Mouse (Mus musculus) erythroblast, embryonic 14.5 days (primary cell): ENCODE measurements around the gene Cdkn1b. TPM values are rescaled to one million over a fixed set of nuclear protein-coding genes. Genes with fewer than 3 reads are reported as not detected.

Experiments
- H3K27me3 ChIP-seq: 2 replicates; pipeline ENCODE4 v1.6.1; 2012; ENCODE audit warnings: inconsistent platforms; ENCODE audit not compliant: control insufficient read depth
- H3K36me3 ChIP-seq: 2 replicates; pipeline ENCODE4 v1.6.1; 2012; ENCODE audit warnings: mild to moderate bottlenecking, inconsistent platforms; ENCODE audit not compliant: control insufficient read depth
- H3K4me1 ChIP-seq: 2 replicates; pipeline ENCODE4 v1.6.1; 2012; ENCODE audit warnings: inconsistent platforms; ENCODE audit not compliant: control insufficient read depth
- H3K4me3 ChIP-seq: replicated peaks from 2 replicates; pipeline ENCODE3; 2012; ENCODE audit warnings: moderate library complexity, mild to moderate bottlenecking, inconsistent platforms
- H3K9me3 ChIP-seq: 2 replicates; pipeline ENCODE4 v1.6.1; 2012; ENCODE audit warnings: low read length, inconsistent platforms, mixed read lengths; ENCODE audit not compliant: control insufficient read depth
- GATA1 ChIP-seq: IDR thresholded peaks from 2 replicates; pipeline ENCODE4 v1.6.1; 2012; ENCODE audit warnings: low read length, inconsistent platforms, mixed read lengths
- TAL1 ChIP-seq: IDR thresholded peaks from 3 replicates; pipeline ENCODE4 v1.6.1; 2012; ENCODE audit warnings: low read length, inconsistent platforms, mixed read lengths
- polyA plus RNA-seq: library from polyadenylated mRNA; stranded (reverse); fragments of >175 nt; gene quantifications from 2 replicates; pipeline ENCODE4 v1.2.3, GENCODE M21; 2012

The Cdkn1b gene
- polyA plus RNA-seq, 1 experiment, result 7.0 TPM

- Histone ChIP-seq H3K4me1 (peaks cover 57% of the 10 kb centered on the region), H3K9me3 (no peaks in the 10 kb centered on the region), H3K27me3 (no peaks in the 10 kb centered on the region), H3K36me3 (peaks cover 74% of the 10 kb centered on the region), H3K4me3 (peak overlapping the region; percentile 46)
- no peak for TF ChIP-seq TAL1
- no peak for TF ChIP-seq GATA1
These were observed 12.4 kb downstream of the Cdkn1b start for GRCm38 (mm10) chr6:134932486-134933206.

GRCm38 (mm10) chr6:134933207-134933558 is 13.0 kb downstream of the Cdkn1b start:
- H3K9me3 ChIP-seq, result no peaks in the 10 kb centered on the region
- no peak for TF ChIP-seq TAL1
- TF ChIP-seq GATA1, result no peak
- H3K27me3 ChIP-seq, result no peaks in the 10 kb centered on the region
- peaks cover 60% of the 10 kb centered on the region for H3K4me1 ChIP-seq
- H3K4me3 ChIP-seq, result peak overlapping the region; percentile 46
- H3K36me3 ChIP-seq, result peaks cover 79% of the 10 kb centered on the region

GRCm38 (mm10) chr6:134934305-134934704 is 14.1 kb downstream of the Cdkn1b start:
- TF ChIP-seq TAL1 (no peak), GATA1 (no peak)
- Histone ChIP-seq H3K27me3 (no peaks in the 10 kb centered on the region), H3K4me3 (no peak overlapping the region), H3K9me3 (no peaks in the 10 kb centered on the region), H3K4me1 (peaks cover 68% of the 10 kb centered on the region), H3K36me3 (peaks cover 88% of the 10 kb centered on the region)

GRCm38 (mm10) chr6:134939781-134940180 is 19.6 kb downstream of the Cdkn1b start:
- Histone ChIP-seq H3K4me3 (no peak overlapping the region), H3K9me3 (no peaks in the 10 kb centered on the region), H3K27me3 (no peaks in the 10 kb centered on the region), H3K4me1 (peaks cover 44% of the 10 kb centered on the region), H3K36me3 (peaks cover 93% of the 10 kb centered on the region)
- TF ChIP-seq TAL1, result no peak

- peaks cover 45% of the 10 kb centered on the region for H3K4me1 ChIP-seq
- H3K4me3 ChIP-seq, result no peak overlapping the region
- H3K9me3 ChIP-seq, result no peaks in the 10 kb centered on the region
- peaks cover 89% of the 10 kb centered on the region for H3K36me3 ChIP-seq
- H3K27me3 ChIP-seq, result no peaks in the 10 kb centered on the region
- TF ChIP-seq GATA1 (no peak), TAL1 (no peak)
These were observed 23.7 kb downstream of the Cdkn1b start for GRCm38 (mm10) chr6:134943759-134944407.

GRCm38 (mm10) chr6:134946054-134946453 is 25.9 kb downstream of the Cdkn1b start:
- Histone ChIP-seq H3K27me3 (no peaks in the 10 kb centered on the region), H3K4me3 (no peak overlapping the region), H3K36me3 (peaks cover 88% of the 10 kb centered on the region), H3K4me1 (peaks cover 45% of the 10 kb centered on the region), H3K9me3 (no peaks in the 10 kb centered on the region)
- TF ChIP-seq GATA1 (no peak), TAL1 (no peak)

GRCm38 (mm10) chr6:134946858-134947257 is 26.7 kb downstream of the Cdkn1b start:
- no peaks in the 10 kb centered on the region for H3K27me3 ChIP-seq
- H3K9me3 ChIP-seq, result no peaks in the 10 kb centered on the region
- H3K4me1 ChIP-seq, result peaks cover 48% of the 10 kb centered on the region

GRCm38 (mm10) chr6:134947311-134948087 is 27.3 kb downstream of the Cdkn1b start:
- Histone ChIP-seq H3K4me1 (peaks cover 47% of the 10 kb centered on the region), H3K9me3 (no peaks in the 10 kb centered on the region), H3K27me3 (no peaks in the 10 kb centered on the region), H3K4me3 (no peak overlapping the region), H3K36me3 (peaks cover 88% of the 10 kb centered on the region)
- TF ChIP-seq GATA1, result no peak
- no peak for TF ChIP-seq TAL1

More at GRCm38 (mm10) chr6:134946858-134947257, 26.7 kb downstream of the Cdkn1b start:
- TF ChIP-seq TAL1, result no peak
- TF ChIP-seq GATA1, result no peak
- Histone ChIP-seq H3K36me3 (peaks cover 88% of the 10 kb centered on the region), H3K4me3 (no peak overlapping the region)

GRCm38 (mm10) chr6:134948522-134949061 is 28.4 kb downstream of the Cdkn1b start:
- no peak overlapping the region for H3K4me3 ChIP-seq

More at GRCm38 (mm10) chr6:134948522-134949061, 28.4 kb downstream of the Cdkn1b start:
- TF ChIP-seq GATA1 (no peak), TAL1 (no peak)
- H3K36me3 ChIP-seq, result peaks cover 87% of the 10 kb centered on the region
- no peaks in the 10 kb centered on the region for H3K27me3 ChIP-seq
- H3K4me1 ChIP-seq, result peaks cover 45% of the 10 kb centered on the region
- H3K9me3 ChIP-seq, result no peaks in the 10 kb centered on the region
